Mouse (Mus musculus) natural killer cell, adult 2 months (primary cell): ENCODE data around the gene Pofut1.
A peak's percentile ranks its signal among the peaks of the same experiment; 100 is the strongest.

Source experiments
- DNase-seq, 2 experiments: peaks; one replicate each; pipeline ENCODE4 v3.0.0; 2022; ENCODE audit warnings: low spot score in 2 of 2

The Pofut1 gene

GRCm38 (mm10) chr2:153290938-153291928 lies 49.9 kb downstream of the Pofut1 start, which contains the start of gene Kif3b:
Gene Kif3b, plus strand, starts transcription at chr2:153291413.
- peak; percentile 85 to 89 for DNase-seq

GRCm38 (mm10) chr2:153292305-153292861 lies 51.0 kb downstream of the Pofut1 start:
- peak; percentile 32 to 41 for DNase-seq

GRCm38 (mm10) chr2:153295196-153295595 lies 53.9 kb downstream of the Pofut1 start:
- DNase-seq = no peak

GRCm38 (mm10) chr2:153297771-153298170 lies 56.4 kb downstream of the Pofut1 start:
- no peak for DNase-seq

GRCm38 (mm10) chr2:153298460-153298859 lies 57.1 kb downstream of the Pofut1 start:
- DNase-seq = no peak

DNA sequence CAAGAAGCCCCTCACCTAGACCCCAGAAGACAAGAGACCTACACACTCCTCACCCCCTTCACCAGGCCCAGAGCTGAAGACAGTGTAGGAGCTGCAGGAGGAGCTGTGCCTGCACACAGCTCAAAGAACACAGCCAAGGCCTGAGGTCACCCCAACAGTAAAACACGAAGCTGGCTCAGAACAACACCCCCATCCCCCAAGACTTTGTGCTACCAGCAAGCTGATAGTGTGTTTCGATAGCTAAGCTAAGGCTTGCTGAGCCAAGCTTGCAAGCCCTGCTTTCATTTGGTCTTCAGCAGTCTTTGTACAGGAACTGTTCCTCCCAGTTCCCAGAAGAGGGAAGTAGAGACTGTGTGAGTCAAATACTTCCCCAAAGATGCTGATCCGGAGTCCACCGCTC lies 57.5 kb downstream of the Pofut1 start:
- DNase-seq = no peak

- no peak for DNase-seq
Measured at GRCm38 (mm10) chr2:153301123-153301522, 59.8 kb downstream of the Pofut1 start.

GRCm38 (mm10) chr2:153305240-153305639 lies 63.9 kb downstream of the Pofut1 start:
- no peak for DNase-seq

DNA sequence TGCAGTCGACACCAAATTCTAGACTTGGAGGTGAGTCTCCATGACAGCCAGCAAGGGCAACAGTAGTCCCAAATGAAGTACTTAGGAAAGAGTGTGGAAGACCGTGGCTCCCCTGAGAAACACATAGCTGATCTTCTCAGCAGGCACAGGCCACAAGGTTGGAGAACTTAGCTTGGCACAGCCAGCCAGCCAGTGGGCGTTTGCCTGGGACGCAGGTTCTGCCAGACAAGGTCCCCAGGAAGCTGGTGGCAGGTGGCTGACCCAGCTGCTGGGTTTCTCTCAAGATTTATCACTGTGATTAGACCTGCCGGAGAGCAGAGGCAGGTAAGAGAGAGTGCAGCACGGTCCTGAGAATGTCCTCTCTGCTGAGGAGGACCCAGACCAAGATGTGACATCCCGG lies 67.3 kb downstream of the Pofut1 start:
- no peak for DNase-seq

GRCm38 (mm10) chr2:153309106-153309505 lies 67.8 kb downstream of the Pofut1 start:
- DNase-seq = no peak

DNA sequence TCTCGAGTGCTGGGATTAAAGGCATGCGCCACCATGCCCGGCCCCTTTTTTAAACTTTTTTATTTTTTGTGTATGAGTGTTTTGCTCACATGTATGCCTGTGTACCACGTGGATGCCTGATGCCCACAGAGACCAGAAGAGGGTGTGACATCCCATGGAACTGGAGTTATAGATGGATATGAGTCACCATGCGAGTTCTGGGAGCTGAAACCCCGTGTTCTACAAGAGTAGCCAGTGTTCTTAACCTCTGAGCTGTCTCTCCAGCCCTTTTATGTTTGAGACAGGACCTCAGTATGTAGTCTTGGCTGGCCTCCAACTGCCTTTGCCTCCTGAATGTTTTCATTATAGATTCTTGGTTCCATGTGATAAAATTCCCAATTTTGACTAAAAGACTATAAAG lies 68.9 kb downstream of the Pofut1 start:
- no peak for DNase-seq

- DNase-seq = no peak
Measured at GRCm38 (mm10) chr2:153312884-153313283, 71.6 kb downstream of the Pofut1 start.

DNA sequence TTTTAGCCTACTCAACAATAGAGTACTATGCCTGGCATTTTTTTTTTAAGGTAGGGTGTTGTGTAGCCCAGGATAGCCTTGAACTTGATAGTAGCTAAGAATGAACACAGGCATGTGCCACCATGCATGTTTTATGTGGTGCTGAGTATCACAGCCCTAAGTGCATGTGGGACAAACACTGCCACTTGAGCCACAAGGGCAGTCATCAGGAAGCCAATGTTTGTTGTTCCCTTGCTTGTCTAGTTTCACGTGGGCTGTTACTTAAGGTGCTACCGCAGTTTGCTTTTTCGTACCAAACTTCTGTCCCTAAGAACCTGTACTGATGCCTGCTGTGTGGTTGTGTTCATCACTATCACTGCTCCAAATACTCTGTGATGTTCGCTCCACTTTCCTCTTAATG lies 77.1 kb downstream of the Pofut1 start:
- no peak for DNase-seq

GRCm38 (mm10) chr2:153319036-153319643 lies 77.8 kb downstream of the Pofut1 start:
- DNase-seq = no peak
